Mouse (Mus musculus) cortical plate, adult 2 months (tissue): ENCODE measurements around the gene Phgr1.

Experiments used
- CTCF ChIP-seq: fragments of 200-500 bp; IDR thresholded peaks from 2 replicates; pipeline ENCODE4 v1.5.1; 2011; ENCODE audit warnings: mild to moderate bottlenecking, control low read depth, low read length; ENCODE audit not compliant: insufficient read depth; ENCODE audit errors: extremely low read depth
- POLR2A ChIP-seq: fragments of 200-500 bp; IDR thresholded peaks from 2 replicates; pipeline ENCODE4 v1.6.1; 2011; ENCODE audit warnings: mild to moderate bottlenecking, low read length, control low read depth; ENCODE audit not compliant: insufficient read depth; ENCODE audit errors: extremely low read depth

GRCm38 (mm10) chr2:118745232-118745884, 27.2 kb upstream of the Phgr1 start, which contains the start of gene Inafm2:
- no peak for TF ChIP-seq CTCF
- TF ChIP-seq POLR2A: no peak
